Mouse (Mus musculus): ENCODE measurements at regions not wholly inside any gene's neighbourhood (a gene's known extent, or its start where the extent isn't known, plus 50 kb on each side); places are given as distances from the start of the nearest gene placed in this dataset.
A peak's percentile ranks its signal among the peaks of the same experiment; 100 is the strongest.

GRCm38 (mm10) chr1:159398643-159399042 lies 124.9 kb upstream of the Tnr start:
- no peak overlapping the region for H3K4me2 ChIP-seq (ENCODE audit: low read depth, low read length, severe bottlenecking)
- H3K9ac ChIP-seq (ENCODE audit: low read length), result no peak overlapping the region
- 97% methylated on average over 2 of the region's 2 CpGs for WGBS
- no peaks in the 10 kb centered on the region for H3K36me3 ChIP-seq (ENCODE audit: control insufficient read depth, insufficient read depth, low read length)
- H3K4me3 ChIP-seq (ENCODE audit: low read depth, low read length), result no peak overlapping the region
- H3K27ac ChIP-seq (ENCODE audit: low read depth, low read length), result no peak overlapping the region
- H3K27me3 ChIP-seq (ENCODE audit: control insufficient read depth, insufficient read depth, low read length), result no peaks in the 10 kb centered on the region
- ATAC-seq (replicated peaks; ENCODE audit: low FRiP score) (no peak), DNase-seq (ENCODE audit: low spot score) (no peak)
- H3K9me3 ChIP-seq (ENCODE audit: control insufficient read depth, low read length), result no peaks in the 10 kb centered on the region
- no peaks in the 10 kb centered on the region for H3K4me1 ChIP-seq (replicated peaks; ENCODE audit: control insufficient read depth, insufficient read depth, low read length)

GRCm38 (mm10) chr1:159406317-159406716 lies 117.3 kb upstream of the Tnr start:
- 86% methylated on average over 7 of the region's 7 CpGs for WGBS
- H3K4me2 ChIP-seq (ENCODE audit: low read depth, low read length, severe bottlenecking), result no peak overlapping the region
- H3K9me3 ChIP-seq (ENCODE audit: control insufficient read depth, low read length), result no peaks in the 10 kb centered on the region
- H3K4me1 ChIP-seq (replicated peaks; ENCODE audit: control insufficient read depth, insufficient read depth, low read length), result no peaks in the 10 kb centered on the region
- ATAC-seq (replicated peaks; ENCODE audit: low FRiP score) (no peak), DNase-seq (ENCODE audit: low spot score) (no peak)
- H3K4me3 ChIP-seq (ENCODE audit: low read depth, low read length), result no peak overlapping the region
- no peak overlapping the region for H3K27ac ChIP-seq (ENCODE audit: low read depth, low read length)
- no peaks in the 10 kb centered on the region for H3K27me3 ChIP-seq (ENCODE audit: control insufficient read depth, insufficient read depth, low read length)
- H3K9ac ChIP-seq (ENCODE audit: low read length), result no peak overlapping the region
- no peaks in the 10 kb centered on the region for H3K36me3 ChIP-seq (ENCODE audit: control insufficient read depth, insufficient read depth, low read length)

DNA sequence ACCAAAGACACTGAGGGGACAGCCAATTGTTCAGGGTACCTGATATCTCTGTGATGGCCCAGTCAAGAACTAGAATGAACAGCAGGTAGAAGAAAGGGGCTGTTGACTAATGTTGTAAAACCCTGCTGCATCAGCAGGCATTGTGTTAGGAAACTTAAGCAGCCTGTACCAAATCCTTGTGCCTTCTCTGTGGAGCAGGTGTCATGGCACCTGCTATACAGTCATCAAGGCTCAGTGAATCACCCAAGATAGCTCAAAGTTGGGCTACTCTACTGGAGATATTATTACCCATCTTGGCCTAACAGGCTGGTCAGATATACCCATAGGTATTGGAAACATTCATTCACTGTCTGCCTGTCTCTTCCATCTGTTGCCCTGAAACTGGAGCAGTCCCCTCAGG lies 116.8 kb upstream of the Tnr start:
- ATAC-seq (replicated peaks; ENCODE audit: low FRiP score) (no peak), DNase-seq (ENCODE audit: low spot score) (no peak)
- H3K36me3 ChIP-seq (ENCODE audit: control insufficient read depth, insufficient read depth, low read length), result no peaks in the 10 kb centered on the region
- no peaks in the 10 kb centered on the region for H3K4me1 ChIP-seq (replicated peaks; ENCODE audit: control insufficient read depth, insufficient read depth, low read length)
- no peaks in the 10 kb centered on the region for H3K27me3 ChIP-seq (ENCODE audit: control insufficient read depth, insufficient read depth, low read length)
- H3K4me2 ChIP-seq (ENCODE audit: low read depth, low read length, severe bottlenecking), result no peak overlapping the region
- no peak overlapping the region for H3K9ac ChIP-seq (ENCODE audit: low read length)
- H3K27ac ChIP-seq (ENCODE audit: low read depth, low read length), result no peak overlapping the region
- no peaks in the 10 kb centered on the region for H3K9me3 ChIP-seq (ENCODE audit: control insufficient read depth, low read length)
- H3K4me3 ChIP-seq (ENCODE audit: low read depth, low read length), result no peak overlapping the region

GRCm38 (mm10) chr1:159413374-159413773 lies 110.2 kb upstream of the Tnr start:
- Histone ChIP-seq H3K4me3 (ENCODE audit: low read depth, low read length) (no peak overlapping the region), H3K9ac (ENCODE audit: low read length) (no peak overlapping the region), H3K9me3 (ENCODE audit: control insufficient read depth, low read length) (no peaks in the 10 kb centered on the region), H3K27me3 (ENCODE audit: control insufficient read depth, insufficient read depth, low read length) (no peaks in the 10 kb centered on the region), H3K27ac (ENCODE audit: low read depth, low read length) (no peak overlapping the region; the same call in 1 of the 2 replicates), H3K4me1 (replicated peaks; ENCODE audit: control insufficient read depth, insufficient read depth, low read length) (0 out of 2 replicates have a peak, but pooled peaks cover 2% of the 10 kb centered on the region), H3K36me3 (ENCODE audit: control insufficient read depth, insufficient read depth, low read length) (no peaks in the 10 kb centered on the region), H3K4me2 (ENCODE audit: low read depth, low read length, severe bottlenecking) (no peak overlapping the region)
- ATAC-seq (replicated peaks; ENCODE audit: low FRiP score) (peak; percentile 68), DNase-seq (ENCODE audit: low spot score) (no peak)
- 63% methylated on average over 5 of the region's 5 CpGs for WGBS

GRCm38 (mm10) chr1:159415656-159416055 lies 107.9 kb upstream of the Tnr start:
- H3K27me3 ChIP-seq (ENCODE audit: control insufficient read depth, insufficient read depth, low read length), result no peaks in the 10 kb centered on the region
- no peak for DNase-seq (ENCODE audit: low spot score)
- H3K4me2 ChIP-seq (ENCODE audit: low read depth, low read length, severe bottlenecking), result no peak overlapping the region
- H3K4me1 ChIP-seq (replicated peaks; ENCODE audit: control insufficient read depth, insufficient read depth, low read length), result 0 out of 2 replicates have a peak, but pooled peaks cover 2% of the 10 kb centered on the region
- H3K36me3 ChIP-seq (ENCODE audit: control insufficient read depth, insufficient read depth, low read length), result no peaks in the 10 kb centered on the region
- no peak for ATAC-seq (replicated peaks; ENCODE audit: low FRiP score)
- H3K4me3 ChIP-seq (ENCODE audit: low read depth, low read length), result no peak overlapping the region
- no peak overlapping the region for H3K27ac ChIP-seq (ENCODE audit: low read depth, low read length)
- WGBS, result 83% methylated on average over 3 of the region's 3 CpGs
- no peaks in the 10 kb centered on the region for H3K9me3 ChIP-seq (ENCODE audit: control insufficient read depth, low read length)
- H3K9ac ChIP-seq (ENCODE audit: low read length), result no peak overlapping the region

GRCm38 (mm10) chr1:159417176-159417575 lies 106.4 kb upstream of the Tnr start:
- H3K27ac ChIP-seq (ENCODE audit: low read depth, low read length), result no peak overlapping the region
- no peak for ATAC-seq (replicated peaks; ENCODE audit: low FRiP score)
- H3K27me3 ChIP-seq (ENCODE audit: control insufficient read depth, insufficient read depth, low read length), result no peaks in the 10 kb centered on the region
- no peaks in the 10 kb centered on the region for H3K9me3 ChIP-seq (ENCODE audit: control insufficient read depth, low read length)
- no peak overlapping the region for H3K4me2 ChIP-seq (ENCODE audit: low read depth, low read length, severe bottlenecking)
- 86% methylated on average over 5 of the region's 5 CpGs for WGBS
- H3K9ac ChIP-seq (ENCODE audit: low read length), result no peak overlapping the region
- no peak for DNase-seq (ENCODE audit: low spot score)
- H3K4me1 ChIP-seq (replicated peaks; ENCODE audit: control insufficient read depth, insufficient read depth, low read length), result 0 out of 2 replicates have a peak, but pooled peaks cover 2% of the 10 kb centered on the region
- no peaks in the 10 kb centered on the region for H3K36me3 ChIP-seq (ENCODE audit: control insufficient read depth, insufficient read depth, low read length)
- no peak overlapping the region for H3K4me3 ChIP-seq (ENCODE audit: low read depth, low read length)

GRCm38 (mm10) chr1:159419301-159419965 lies 104.1 kb upstream of the Tnr start:
- Histone ChIP-seq H3K4me2 (ENCODE audit: low read depth, low read length, severe bottlenecking) (no peak overlapping the region), H3K36me3 (ENCODE audit: control insufficient read depth, insufficient read depth, low read length) (no peaks in the 10 kb centered on the region), H3K27me3 (ENCODE audit: control insufficient read depth, insufficient read depth, low read length) (no peaks in the 10 kb centered on the region), H3K4me3 (ENCODE audit: low read depth, low read length) (no peak overlapping the region), H3K4me1 (replicated peaks; ENCODE audit: control insufficient read depth, insufficient read depth, low read length) (no peaks in the 10 kb centered on the region), H3K9me3 (ENCODE audit: control insufficient read depth, low read length) (no peaks in the 10 kb centered on the region), H3K27ac (ENCODE audit: low read depth, low read length) (no peak overlapping the region), H3K9ac (ENCODE audit: low read length) (no peak overlapping the region)
- DNase-seq (ENCODE audit: low spot score) (no peak), ATAC-seq (replicated peaks; ENCODE audit: low FRiP score) (no peak)
- 78% methylated on average over 6 of the region's 7 CpGs for WGBS

- no peak for DNase-seq (ENCODE audit: low spot score)
- WGBS, result 96% methylated on average over 5 of the region's 5 CpGs
- no peak for ATAC-seq (replicated peaks; ENCODE audit: low FRiP score)
- no peaks in the 10 kb centered on the region for H3K9me3 ChIP-seq (ENCODE audit: control insufficient read depth, low read length)
- no peak overlapping the region for H3K9ac ChIP-seq (ENCODE audit: low read length)
- H3K4me3 ChIP-seq (ENCODE audit: low read depth, low read length), result no peak overlapping the region
- H3K27me3 ChIP-seq (ENCODE audit: control insufficient read depth, insufficient read depth, low read length), result no peaks in the 10 kb centered on the region
- H3K27ac ChIP-seq (ENCODE audit: low read depth, low read length), result no peak overlapping the region
- no peaks in the 10 kb centered on the region for H3K36me3 ChIP-seq (ENCODE audit: control insufficient read depth, insufficient read depth, low read length)
- no peaks in the 10 kb centered on the region for H3K4me1 ChIP-seq (replicated peaks; ENCODE audit: control insufficient read depth, insufficient read depth, low read length)
- H3K4me2 ChIP-seq (ENCODE audit: low read depth, low read length, severe bottlenecking), result no peak overlapping the region
Measured at GRCm38 (mm10) chr1:159420189-159420588, 103.4 kb upstream of the Tnr start.

GRCm38 (mm10) chr1:159423694-159424093 lies 99.9 kb upstream of the Tnr start:
- no peaks in the 10 kb centered on the region for H3K36me3 ChIP-seq (ENCODE audit: control insufficient read depth, insufficient read depth, low read length)
- no peak for DNase-seq (ENCODE audit: low spot score)
- H3K27ac ChIP-seq (ENCODE audit: low read depth, low read length), result no peak overlapping the region
- H3K27me3 ChIP-seq (ENCODE audit: control insufficient read depth, insufficient read depth, low read length), result no peaks in the 10 kb centered on the region
- ATAC-seq (replicated peaks; ENCODE audit: low FRiP score), result no peak
- H3K9me3 ChIP-seq (ENCODE audit: control insufficient read depth, low read length), result no peaks in the 10 kb centered on the region
- H3K4me2 ChIP-seq (ENCODE audit: low read depth, low read length, severe bottlenecking), result no peak overlapping the region
- 87% methylated on average over 5 of the region's 5 CpGs for WGBS
- no peaks in the 10 kb centered on the region for H3K4me1 ChIP-seq (replicated peaks; ENCODE audit: control insufficient read depth, insufficient read depth, low read length)
- no peak overlapping the region for H3K4me3 ChIP-seq (ENCODE audit: low read depth, low read length)
- no peak overlapping the region for H3K9ac ChIP-seq (ENCODE audit: low read length)

All from forebrain, embryonic 11.5 days (tissue).